Mouse (Mus musculus) MEL (cell line): ENCODE data around the gene Cacnb3. TPM values are rescaled to one million over a fixed set of nuclear protein-coding genes. Genes with fewer than 3 reads are reported as not detected.

Experiments used
- DNase-seq: peaks from one replicate; pipeline ENCODE4 v3.0.0; 2011; ENCODE audit warnings: low read depth, low spot score
- H3K27ac ChIP-seq: 2 replicates; pipeline ENCODE4 v1.5.1; 2012; ENCODE audit warnings: low read depth, mild to moderate bottlenecking, control low read depth, low read length, moderate library complexity; ENCODE audit not compliant: control insufficient read depth
- H3K27me3 ChIP-seq, 2 experiments: fragments of 150-350 bp in 1 of 2; sonication (generic) in 1 of 2; 2 replicates each; pipeline ENCODE4 v1.6.1; 2012; ENCODE audit warnings: low read length in 2 of 2, mild to moderate bottlenecking in 2 of 2, improper control_type of control experiment in 1 of 2, moderate library complexity in 1 of 2; ENCODE audit not compliant: insufficient read depth in 2 of 2, control insufficient read depth in 1 of 2
- H3K36me3 ChIP-seq, 2 experiments: 2 replicates each; pipeline ENCODE4 v1.6.1; 2012 to 2014; ENCODE audit warnings: low read length in 2 of 2, improper control_type of control experiment in 1 of 2, inconsistent platforms in 1 of 2, mild to moderate bottlenecking in 1 of 2; ENCODE audit not compliant: insufficient read depth in 2 of 2, control insufficient read depth in 1 of 2
- H3K4me1 ChIP-seq, 2 experiments: fragments of 150-350 bp in 1 of 2; sonication (generic) in 1 of 2; 2 replicates each; pipeline ENCODE4 v1.6.1; 2012; ENCODE audit warnings: low read length in 2 of 2, improper control_type of control experiment in 1 of 2, mild to moderate bottlenecking in 1 of 2; ENCODE audit not compliant: insufficient read depth in 2 of 2, control insufficient read depth in 1 of 2
- H3K4me3 ChIP-seq, 2 experiments: fragments of 150-350 bp in 1 of 2; sonication (generic) in 1 of 2; 2 replicates each; pipeline ENCODE4 v1.5.1; 2012; ENCODE audit warnings: low read depth in 2 of 2, low read length in 2 of 2, mild to moderate bottlenecking in 2 of 2, moderate library complexity in 2 of 2, control low read depth in 1 of 2, improper control_type of control experiment in 1 of 2; ENCODE audit not compliant: control insufficient read depth in 1 of 2, insufficient read depth in 1 of 2
- H3K79me2 ChIP-seq: 2 replicates; pipeline ENCODE4 v1.6.1; 2012; ENCODE audit warnings: mild to moderate bottlenecking, low read length, moderate library complexity; ENCODE audit not compliant: control insufficient read depth, poor library complexity, insufficient read depth
- H3K9ac ChIP-seq: 2 replicates; pipeline ENCODE4 v1.6.1; 2012; ENCODE audit warnings: low read depth, mild to moderate bottlenecking, control low read depth, low read length, moderate library complexity; ENCODE audit not compliant: control insufficient read depth, poor library complexity, severe bottlenecking
- H3K9me3 ChIP-seq: fragments of 150-350 bp; sonication (generic); replicated peaks from 2 replicates; pipeline ENCODE4 v1.6.1; 2012; ENCODE audit warnings: mild to moderate bottlenecking, low read length, improper control_type of control experiment, moderate library complexity; ENCODE audit not compliant: insufficient read depth
- BHLHE40 ChIP-seq: IDR thresholded peaks from 2 replicates; pipeline ENCODE4 v1.6.1; 2012; ENCODE audit warnings: low read depth, mild to moderate bottlenecking, inconsistent platforms, low read length, improper control_type of control experiment, borderline replicate concordance
- CHD1 ChIP-seq: IDR thresholded peaks from 2 replicates; pipeline ENCODE4 v1.6.1; 2012; ENCODE audit warnings: low read depth, mild to moderate bottlenecking, inconsistent platforms, low read length, improper control_type of control experiment
- CHD2 ChIP-seq: IDR thresholded peaks from 2 replicates; pipeline ENCODE4 v1.6.1; 2011; ENCODE audit warnings: low read length, improper control_type of control experiment
- CTCF ChIP-seq, 3 experiments: IDR thresholded peaks in 2 of 3; conservative IDR thresholded peaks in 1 of 3; 2 replicates each; pipeline ENCODE4 v1.5.1; 2011 to 2012; ENCODE audit warnings: low read length in 3 of 3, low read depth in 2 of 3, mild to moderate bottlenecking in 2 of 3, improper control_type of control experiment in 1 of 3, inconsistent platforms in 1 of 3, mixed read lengths in 1 of 3, moderate library complexity in 1 of 3; ENCODE audit not compliant: control insufficient read depth in 1 of 3, insufficient read depth in 1 of 3, poor library complexity in 1 of 3, severe bottlenecking in 1 of 3
- E2F4 ChIP-seq: IDR thresholded peaks from 2 replicates; pipeline ENCODE4 v1.6.1; 2011; ENCODE audit warnings: low read depth, low read length, improper control_type of control experiment, borderline replicate concordance
- ELF1 ChIP-seq: IDR thresholded peaks from 2 replicates; pipeline ENCODE4 v1.6.1; 2014; ENCODE audit warnings: low read depth, mild to moderate bottlenecking, inconsistent platforms, low read length, improper control_type of control experiment, moderate library complexity
- EP300 ChIP-seq, 2 experiments: IDR thresholded peaks; 2 replicates each; pipeline ENCODE4 v1.6.1; 2011; ENCODE audit warnings: improper control_type of control experiment in 2 of 2, low read length in 2 of 2, low read depth in 1 of 2, mild to moderate bottlenecking in 1 of 2
- ETS1 ChIP-seq: IDR thresholded peaks from 2 replicates; pipeline ENCODE4 v1.6.1; 2012; ENCODE audit warnings: low read depth, mild to moderate bottlenecking, inconsistent platforms, low read length, improper control_type of control experiment, moderate library complexity
- GABPA ChIP-seq: IDR thresholded peaks from 2 replicates; pipeline ENCODE4 v1.6.1; 2012; ENCODE audit warnings: low read depth, mild to moderate bottlenecking, inconsistent platforms, low read length, improper control_type of control experiment, moderate library complexity
- HCFC1 ChIP-seq: IDR thresholded peaks from 2 replicates; pipeline ENCODE4 v1.6.1; 2012; ENCODE audit warnings: low read depth, mild to moderate bottlenecking, inconsistent platforms, low read length, improper control_type of control experiment, moderate library complexity
- JUND ChIP-seq: IDR thresholded peaks from 2 replicates; pipeline ENCODE4 v1.6.1; 2011; ENCODE audit warnings: low read depth, mild to moderate bottlenecking, improper control_type of control experiment, low read length
- KAT2A ChIP-seq: conservative IDR thresholded peaks from 2 replicates; pipeline ENCODE4 v1.6.1; 2012; ENCODE audit warnings: low read depth, low read length, improper control_type of control experiment, inconsistent platforms
- MAX ChIP-seq: IDR thresholded peaks from 2 replicates; pipeline ENCODE4 v1.6.1; 2011; ENCODE audit warnings: low read length, improper control_type of control experiment
- MAZ ChIP-seq: IDR thresholded peaks from 2 replicates; pipeline ENCODE4 v1.6.1; 2012; ENCODE audit warnings: low read depth, mild to moderate bottlenecking, inconsistent platforms, low read length, improper control_type of control experiment
- MEF2A ChIP-seq: IDR thresholded peaks from 2 replicates; pipeline ENCODE4 v1.6.1; 2014; ENCODE audit warnings: low read depth, mild to moderate bottlenecking, inconsistent platforms, low read length, improper control_type of control experiment; ENCODE audit not compliant: poor library complexity, insufficient replicate concordance, severe bottlenecking; ENCODE audit errors: extremely low read depth
- MXI1 ChIP-seq: IDR thresholded peaks from 2 replicates; pipeline ENCODE4 v1.6.1; 2011; ENCODE audit warnings: mild to moderate bottlenecking, low read depth, low read length, improper control_type of control experiment
- MYB ChIP-seq: IDR thresholded peaks from 2 replicates; pipeline ENCODE4 v1.6.1; 2011; ENCODE audit warnings: mild to moderate bottlenecking, low read depth, low read length, improper control_type of control experiment
- MYC ChIP-seq: IDR thresholded peaks from 2 replicates; pipeline ENCODE4 v1.6.1; 2011; ENCODE audit warnings: low read depth, mild to moderate bottlenecking, low read length, improper control_type of control experiment, moderate library complexity
- NELFE ChIP-seq: IDR thresholded peaks from 2 replicates; pipeline ENCODE4 v1.6.1; 2011; ENCODE audit warnings: low read depth, low read length, improper control_type of control experiment
- NRF1 ChIP-seq: IDR thresholded peaks from 2 replicates; pipeline ENCODE4 v1.6.1; 2014; ENCODE audit warnings: low read depth, mild to moderate bottlenecking, inconsistent platforms, low read length, improper control_type of control experiment, moderate library complexity; ENCODE audit not compliant: poor library complexity, insufficient read depth, severe bottlenecking
- POLR2A ChIP-seq, 2 experiments: IDR thresholded peaks; 2 replicates each; pipeline ENCODE4 v1.6.1; 2011 to 2012; ENCODE audit warnings: low read length in 2 of 2, mild to moderate bottlenecking in 2 of 2, control low read depth in 1 of 2, improper control_type of control experiment in 1 of 2, low read depth in 1 of 2, moderate library complexity in 1 of 2; ENCODE audit not compliant: control insufficient read depth in 1 of 2, insufficient read depth in 1 of 2, poor library complexity in 1 of 2
- POLR2AphosphoS2 ChIP-seq: IDR thresholded peaks from 2 replicates; pipeline ENCODE4 v1.6.1; 2011; ENCODE audit warnings: low read length, improper control_type of control experiment
- POLR2AphosphoS5 ChIP-seq: IDR thresholded peaks from 2 replicates; pipeline ENCODE4 v1.6.1; 2012; ENCODE audit warnings: low read depth, borderline replicate concordance, mild to moderate bottlenecking, inconsistent platforms, low read length, moderate library complexity, mixed read lengths
- RAD21 ChIP-seq: IDR thresholded peaks from 2 replicates; pipeline ENCODE4 v1.6.1; 2011; ENCODE audit warnings: mild to moderate bottlenecking, low read depth, low read length, improper control_type of control experiment
- SIN3A ChIP-seq: IDR thresholded peaks from 2 replicates; pipeline ENCODE4 v1.6.1; 2012; ENCODE audit warnings: low read length, improper control_type of control experiment, inconsistent platforms
- SMC3 ChIP-seq: IDR thresholded peaks from 2 replicates; pipeline ENCODE4 v1.6.1; 2011; ENCODE audit warnings: low read depth, low read length, improper control_type of control experiment
- TAL1 ChIP-seq: IDR thresholded peaks from 2 replicates; pipeline ENCODE4 v1.6.1; 2012; ENCODE audit warnings: mild to moderate bottlenecking, inconsistent platforms, low read length, moderate library complexity, mixed read lengths
- TBP ChIP-seq: IDR thresholded peaks from 2 replicates; pipeline ENCODE4 v1.8.0; 2011; ENCODE audit warnings: low read depth, low read length, improper control_type of control experiment
- TCF12 ChIP-seq: IDR thresholded peaks from 2 replicates; pipeline ENCODE4 v1.6.1; 2014; ENCODE audit warnings: low read depth, mild to moderate bottlenecking, inconsistent platforms, low read length, improper control_type of control experiment, moderate library complexity
- UBTF ChIP-seq: IDR thresholded peaks from 2 replicates; pipeline ENCODE4 v1.6.1; 2012; ENCODE audit warnings: low read depth, mild to moderate bottlenecking, inconsistent platforms, low read length, improper control_type of control experiment, moderate library complexity, borderline replicate concordance; ENCODE audit not compliant: insufficient read depth
- USF1 ChIP-seq: IDR thresholded peaks from 2 replicates; pipeline ENCODE4 v1.6.1; 2014; ENCODE audit warnings: low read depth, mild to moderate bottlenecking, inconsistent platforms, low read length, improper control_type of control experiment, moderate library complexity
- USF2 ChIP-seq, 2 experiments: IDR thresholded peaks; 2 replicates each; pipeline ENCODE4 v1.6.1; 2011 to 2012; ENCODE audit warnings: improper control_type of control experiment in 2 of 2, low read length in 2 of 2, borderline replicate concordance in 1 of 2, inconsistent platforms in 1 of 2, low read depth in 1 of 2, mild to moderate bottlenecking in 1 of 2; ENCODE audit not compliant: insufficient read depth in 1 of 2
- ZC3H11A ChIP-seq: IDR thresholded peaks from 2 replicates; pipeline ENCODE4 v1.6.1; 2012; ENCODE audit warnings: low read depth, mild to moderate bottlenecking, inconsistent platforms, low read length, improper control_type of control experiment
- ZKSCAN1 ChIP-seq: IDR thresholded peaks from 2 replicates; pipeline ENCODE4 v1.6.1; 2012; ENCODE audit warnings: low read depth, mild to moderate bottlenecking, inconsistent platforms, low read length, improper control_type of control experiment, moderate library complexity
- ZMIZ1 ChIP-seq: IDR thresholded peaks from 2 replicates; pipeline ENCODE4 v1.6.1; 2012; ENCODE audit warnings: low read depth, mild to moderate bottlenecking, inconsistent platforms, low read length, improper control_type of control experiment, moderate library complexity
- ZNF384 ChIP-seq: IDR thresholded peaks from 2 replicates; pipeline ENCODE4 v1.6.1; 2012; ENCODE audit warnings: low read depth, mild to moderate bottlenecking, inconsistent platforms, low read length, improper control_type of control experiment
- polyA plus RNA-seq, 2 experiments: library from polyadenylated mRNA; stranded (reverse) in 1 of 2; unstranded in 1 of 2; fragments of >175 nt in 1 of 2; fragments of >200 nt in 1 of 2; gene quantifications; 2 replicates each; pipeline versions ENCODE4 v1.2.1 to v1.2.4; 2012; ENCODE audit warnings: low replicate concordance in 2 of 2, low read depth in 1 of 2; ENCODE audit not compliant: insufficient read length in 2 of 2, insufficient read depth in 1 of 2, missing spikeins in 1 of 2
- total RNA-seq: library from RNA; depleted of rRNA; stranded (reverse); fragments of 300-350 nt; gene quantifications from 2 replicates; pipeline ENCODE4 v1.2.3, GENCODE M21; 2012

The Cacnb3 gene
- total and polyA plus RNA-seq, 3 experiments = 1.4 to 8.5 TPM; not detected in 1

- H3K9ac ChIP-seq = peak overlapping the region; percentile 72
- H3K9me3 ChIP-seq = no peaks in the 10 kb centered on the region
- H3K79me2 ChIP-seq = peaks cover 63% of the 10 kb centered on the region
- H3K4me3 ChIP-seq = peak overlapping the region; percentile 40
- DNase-seq = peak; percentile 90
- peaks cover 35 to 64% of the 10 kb centered on the region in 2 experiments for H3K4me1 ChIP-seq
- H3K27ac ChIP-seq = peak overlapping the region; percentile 92
- peaks cover 16 to 53% of the 10 kb centered on the region in 2 experiments for H3K36me3 ChIP-seq
- no peaks in the 10 kb centered on the region for H3K27me3 ChIP-seq
- TF ChIP-seq MEF2A (no peak), TCF12 (peak; percentile 84), GABPA (no peak), MXI1 (peak; percentile 70), POLR2AphosphoS5 (no peak), NRF1 (no peak), POLR2A (IDR thresholded peaks at IDR 0.05; ENCODE audit: control insufficient read depth in 1 of 2, insufficient read depth in 1 of 2, low read depth in 1 of 2, low read length in 2 of 2, poor library complexity in 1 of 2) (peak in 1 of 2 experiments; percentile 51; a peak in 2 of 4 replicates), BHLHE40 (0 out of 2 replicates have a peak, but pooled peaks have one; percentile 19), MAX (no peak), ZMIZ1 (peak; percentile 50; the same call in 1 of the 2 replicates), TAL1 (peak; percentile 30; the same call in 1 of the 2 replicates), NELFE (no peak), CTCF (IDR thresholded peaks at IDR 0.05 in 2 of 3, conservative IDR thresholded peaks at IDR 0.05 in 1 of 3; ENCODE audit: control insufficient read depth in 1 of 3, insufficient read depth in 1 of 3, low read depth in 2 of 3, low read length in 3 of 3, poor library complexity in 1 of 3, severe bottlenecking in 1 of 3) (no peak), ZC3H11A (no peak), CHD1 (no peak), ZNF384 (no peak), POLR2AphosphoS2 (no peak; the same call in 1 of the 2 replicates), SMC3 (peak; percentile 4; the same call in 1 of the 2 replicates), USF2 (IDR thresholded peaks at IDR 0.05; ENCODE audit: borderline replicate concordance in 1 of 2, insufficient read depth in 1 of 2, low read depth in 1 of 2, low read length in 2 of 2) (no peak), JUND (no peak), ZKSCAN1 (no peak), CHD2 (no peak), SIN3A (peak; percentile 95), RAD21 (no peak), USF1 (no peak), EP300 (IDR thresholded peaks at IDR 0.05; ENCODE audit: low read depth in 1 of 2, low read length in 2 of 2) (peak; percentile 74 to 83), HCFC1 (peak; percentile 54; the same call in 1 of the 2 replicates), MAZ (peak; percentile 97), ETS1 (peak; percentile 97), ELF1 (peak; percentile 55), MYC (no peak; the same call in 1 of the 2 replicates), E2F4 (no peak), MYB (0 out of 2 replicates have a peak, but pooled peaks have one; percentile 29), UBTF (no peak), TBP (peak; percentile 50; the same call in 1 of the 2 replicates), KAT2A (no peak; the same call in 1 of the 2 replicates)
Measured at GRCm38 (mm10) chr15:98602921-98603458, 27.6 kb upstream of the Cacnb3 start.
